Mouse (Mus musculus) naive thymus-derived CD4-positive, alpha-beta T cell, adult 2 months (primary cell): ENCODE results near the gene Arhgef17.

Source experiments
- DNase-seq: peaks from one replicate; pipeline ENCODE4 v3.0.0-alpha.2; 2011; ENCODE audit warnings: low read depth

Arhgef17 gene

GRCm38 (mm10) chr7:100845412-100845811 lies 86.5 kb downstream of the Arhgef17 start:
- no peak for DNase-seq

- DNase-seq, result no peak
These were observed 86.9 kb downstream of the Arhgef17 start for GRCm38 (mm10) chr7:100845026-100845400.

- DNase-seq, result no peak
These were observed 87.4 kb downstream of the Arhgef17 start for GRCm38 (mm10) chr7:100844385-100845025.

- DNase-seq, result no peak
These were observed 88.0 kb downstream of the Arhgef17 start for GRCm38 (mm10) chr7:100843866-100844265.

GRCm38 (mm10) chr7:100842175-100842574 lies 89.7 kb downstream of the Arhgef17 start:
- DNase-seq, result no peak

GRCm38 (mm10) chr7:100841608-100842007 lies 90.3 kb downstream of the Arhgef17 start:
- no peak for DNase-seq

GRCm38 (mm10) chr7:100840906-100841305 lies 91.0 kb downstream of the Arhgef17 start:
- no peak for DNase-seq

- no peak for DNase-seq
These were observed 92.1 kb downstream of the Arhgef17 start for GRCm38 (mm10) chr7:100839632-100840402.

- no peak for DNase-seq
These were observed 94.2 kb downstream of the Arhgef17 start for GRCm38 (mm10) chr7:100837701-100838100.

- no peak for DNase-seq
These were observed 95.2 kb downstream of the Arhgef17 start for GRCm38 (mm10) chr7:100836657-100837056.

GRCm38 (mm10) chr7:100835711-100836110 lies 96.2 kb downstream of the Arhgef17 start:
- no peak for DNase-seq

- no peak for DNase-seq
These were observed 96.7 kb downstream of the Arhgef17 start for GRCm38 (mm10) chr7:100835168-100835567.

- DNase-seq, result no peak
These were observed 98.0 kb downstream of the Arhgef17 start for GRCm38 (mm10) chr7:100833859-100834258.

GRCm38 (mm10) chr7:100828549-100828948 lies 103.4 kb downstream of the Arhgef17 start:
- no peak for DNase-seq

- DNase-seq, result no peak
These were observed 107.2 kb downstream of the Arhgef17 start for GRCm38 (mm10) chr7:100824661-100825060.
